Comparison of ENCODE assay signal across 8 mouse cellular contexts in the genomic region with DNA sequence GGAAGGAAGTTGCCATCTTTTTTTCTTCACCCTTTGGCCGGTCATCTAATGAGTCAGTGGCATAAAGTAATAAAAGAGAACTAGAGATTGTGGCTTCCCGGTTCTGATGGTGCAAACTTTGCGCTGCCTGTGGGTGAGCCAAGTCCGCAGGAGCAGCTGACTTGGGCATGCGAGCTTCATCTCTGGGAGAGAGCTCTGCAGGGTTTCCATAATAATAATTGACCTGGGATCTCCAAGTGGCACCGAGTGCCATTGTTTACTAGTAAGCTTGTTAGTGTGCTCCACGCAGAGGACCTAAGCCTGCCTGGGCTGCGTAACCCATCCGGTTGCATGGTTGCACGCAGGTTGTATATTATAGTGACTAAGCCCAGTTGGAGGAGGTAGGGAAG. TPM values are rescaled to one million over a fixed set of nuclear protein-coding genes. Genes with fewer than 3 reads are reported as not detected.
DNase-seq lines count a peak whose midpoint lies in the region; ATAC-seq and TF ChIP-seq lines count a peak whose summit lies in the region.

No protein-coding gene starts in this region.

- H3K9me3 ChIP-seq in CH12.LX (replicated peaks; ENCODE audit: low read length): no peaks in the 10 kb centered on the region
- no peaks in the 10 kb centered on the region for H3K9me3 ChIP-seq in forebrain, embryonic 16.5 days (ENCODE audit: control insufficient read depth, low read length)

- intact Hi-C loops in gastrocnemius, adult 2 months (cut with DNase I): no loop called here
- intact Hi-C loops in left cerebral cortex, postnatal 10 days (cut with DNase I): loop anchor here (5.0 kb wide), 1 partner anchor 85 kb away; no protein-coding TSS in a partner anchor

- TF ChIP-seq CTCF in gastrocnemius, adult 2 months (IDR thresholded peaks at IDR 0.05): no peak
- no peak for TF ChIP-seq CTCF in CH12.LX (conservative IDR thresholded peaks at IDR 0.05 in 1 of 2, IDR thresholded peaks at IDR 0.05 in 1 of 2; ENCODE audit: low read depth in 2 of 2, low read length in 2 of 2)

- ATAC-seq in forebrain, embryonic 16.5 days: peak; percentile 37
- ATAC-seq in megakaryocyte, adult 5-6 weeks (ENCODE audit: poor library complexity, severe bottlenecking): peak; percentile 69

- in situ Hi-C loops in CH12.LX (cut with MboI; ENCODE audit: low pct_ligation_motif_present, low pct_unique_long_range_greater_than_20kb, low sequenced_read_pairs): no loop called here

- H3K27me3 ChIP-seq in CH12.LX (replicated peaks): peaks cover 2% of the 10 kb centered on the region
- H3K27me3 ChIP-seq in forebrain, embryonic 16.5 days (replicated peaks; ENCODE audit: control insufficient read depth, insufficient read depth, low read length): no peaks in the 10 kb centered on the region

- H3K4me2 ChIP-seq in CH12.LX (ENCODE audit: insufficient read depth, low read depth, poor library complexity, severe bottlenecking): peak overlapping the region; percentile 91; the same call in 1 of the 2 replicates
- peak overlapping the region; percentile 80 for H3K4me2 ChIP-seq in forebrain, embryonic 16.5 days (ENCODE audit: low read length)

- dilution Hi-C loops in CH12.LX (cut with MboI; ENCODE audit: extremely low pct_ligation_motif_present, extremely low pct_unique_long_range_greater_than_20kb, low sequenced_read_pairs): no loop called here

- 15% methylated on average over 10 of the region's 10 CpGs for WGBS in forebrain, embryonic 16.5 days

- H3K9ac ChIP-seq in CH12.LX (ENCODE audit: insufficient read depth, low read depth): no peak overlapping the region
- peak overlapping the region; percentile 45 for H3K9ac ChIP-seq in forebrain, embryonic 16.5 days (replicated peaks; ENCODE audit: low read depth, low read length)

- peaks cover 6% of the 10 kb centered on the region; the same call in 1 of the 2 replicates for H3K79me2 ChIP-seq in CH12.LX (replicated peaks; ENCODE audit: control insufficient read depth, extremely low read depth, insufficient read depth, poor library complexity, severe bottlenecking)

- no peak for TF ChIP-seq EP300 in CH12.LX (IDR thresholded peaks at IDR 0.05; ENCODE audit: low read length)

- peak overlapping the region; percentile 99 for H3K4me3 ChIP-seq in gastrocnemius, adult 2 months
- peak overlapping the region; percentile 13 to 98 (median 42) for H3K4me3 ChIP-seq in CH12.LX (replicated peaks in 1 of 3; ENCODE audit: low read depth in 2 of 3, low read length in 2 of 3, poor library complexity in 1 of 3)
- peak overlapping the region; percentile 84 for H3K4me3 ChIP-seq in forebrain, embryonic 16.5 days (replicated peaks; ENCODE audit: low read length)

- peak overlapping the region; percentile 99 for H3K27ac ChIP-seq in gastrocnemius, adult 2 months
- no peak overlapping the region for H3K27ac ChIP-seq in CH12.LX (ENCODE audit: insufficient read depth, low read depth)
- H3K27ac ChIP-seq in forebrain, embryonic 16.5 days (ENCODE audit: low read length): no peak overlapping the region

- peak; percentile 24 for DNase-seq in gastrocnemius, adult 2 months
- DNase-seq in gastrocnemius, adult 18-20 months (ENCODE audit: low spot score): no peak
- no peak for DNase-seq in CH12.LX (ENCODE audit: extremely low read depth)
- DNase-seq in cerebellum, adult 11 months: no peak
- no peak for DNase-seq in kidney, adult 9 months
- no peak for DNase-seq in left cerebral cortex, postnatal 10 days (ENCODE audit: extremely low spot score in 1 of 2, low spot score in 2 of 2)

- H3K4me1 ChIP-seq in CH12.LX (ENCODE audit: control insufficient read depth in 1 of 2, insufficient read depth in 2 of 2): peaks cover 2 to 27% of the 10 kb centered on the region in 2 experiments; a peak in 2 of 4 replicates
- peaks cover 23% of the 10 kb centered on the region for H3K4me1 ChIP-seq in forebrain, embryonic 16.5 days (replicated peaks; ENCODE audit: control insufficient read depth, insufficient read depth, low read length)

- TF ChIP-seq RAD21 in CH12.LX (IDR thresholded peaks at IDR 0.05; ENCODE audit: low read depth, low read length): no peak

- TF ChIP-seq POLR2A in CH12.LX (IDR thresholded peaks at IDR 0.05; ENCODE audit: low read depth, low read length): no peak

- peaks cover 0 to 8% of the 10 kb centered on the region in 2 experiments for H3K36me3 ChIP-seq in CH12.LX (replicated peaks in 1 of 2; ENCODE audit: control insufficient read depth in 1 of 2, insufficient read depth in 1 of 2, low read length in 1 of 2)
- H3K36me3 ChIP-seq in forebrain, embryonic 16.5 days (ENCODE audit: control insufficient read depth, insufficient read depth): no peaks in the 10 kb centered on the region

TF ChIP-seq in CH12.LX, 34 proteins besides CTCF, POLR2A, EP300 and RAD21:
- TF ChIP-seq ELF1 (IDR thresholded peaks at IDR 0.05; ENCODE audit: low read depth, low read length): 0 out of 2 replicates have a peak, but pooled peaks have one; percentile 4
- TF ChIP-seq HCFC1 (IDR thresholded peaks at IDR 0.05; ENCODE audit: low read depth, low read length): no peak
- 0 out of 2 replicates have a peak, but pooled peaks have one; percentile 7 for TF ChIP-seq KAT2A (IDR thresholded peaks at IDR 0.05; ENCODE audit: insufficient replicate concordance, low read length)
- TF ChIP-seq ZNF384 (IDR thresholded peaks at IDR 0.05; ENCODE audit: low read depth, low read length): no peak
- no peak for TF ChIP-seq POLR2AphosphoS2 (IDR thresholded peaks at IDR 0.05; ENCODE audit: low read depth, low read length)
- TF ChIP-seq CHD2 (IDR thresholded peaks at IDR 0.05; ENCODE audit: low read length): no peak; the same call in 1 of the 2 replicates
- TF ChIP-seq IRF4 (IDR thresholded peaks at IDR 0.05; ENCODE audit: low read depth, low read length): 0 out of 2 replicates have a peak, but pooled peaks have one; percentile 1
TF ChIP-seq in CH12.LX: peak in this region for 3.

RNA-seq across cellular contexts. Expression of a gene that starts 0.5 kb away (rescaled TPM):
- 10 to 100 TPM; 23.1 to 26.7 TPM for total RNA-seq in gastrocnemius, adult 2 months (2021)
- total RNA-seq in gastrocnemius, adult 18-20 months (2021): 10 to 100 TPM; 24.8 to 25.6 TPM
- total RNA-seq in CH12.LX (2012; rRNA removed): 3.4 and 4.2 TPM in 2 replicates
- total RNA-seq in CH12.LX (2014; rRNA removed): 2.2 and 2.7 TPM in 2 replicates
- 7.5 and 8.6 TPM in 2 replicates for polyA plus RNA-seq in CH12.LX (2012; ENCODE audit: insufficient read length, low read depth)
- 28.4 and 35.2 TPM in 2 replicates for polyA plus RNA-seq in forebrain, embryonic 16.5 days (2015; fragmentation: Nextera tagmentation; extraction: Ambion mirVana)
- total RNA-seq in megakaryocyte, adult 5-6 weeks (2015): 16.1 and 18.6 TPM in 2 replicates
- total RNA-seq in megakaryocyte, adult 5-6 weeks (2017): 32.2 and 58.1 TPM in 2 replicates
- total RNA-seq in left cerebral cortex, postnatal 10 days (2021): 10 to 100 TPM; 39.0 to 44.1 TPM

RNA-seq across cellular contexts. Expression of a gene that starts 3.6 kb away (rescaled TPM):
- total RNA-seq in gastrocnemius, adult 2 months (2021): not detected
- total RNA-seq in gastrocnemius, adult 18-20 months (2021): not detected
- total RNA-seq in CH12.LX (2012; rRNA removed) (not detected in 2 replicates), CH12.LX (2014; rRNA removed) (not detected in 2 replicates)
- polyA plus RNA-seq in CH12.LX (2012; ENCODE audit: insufficient read length, low read depth): 0.05 and 0.07 TPM in 2 replicates
- polyA plus RNA-seq in forebrain, embryonic 16.5 days (2015; fragmentation: Nextera tagmentation; extraction: Ambion mirVana): 0.75 and 1.0 TPM in 2 replicates
- total RNA-seq in megakaryocyte, adult 5-6 weeks (2015): not detected in 2 replicates
- 0.07 TPM in 1 of 2 replicates, not detected in the other for total RNA-seq in megakaryocyte, adult 5-6 weeks (2017)
- under 1 TPM; 0.84 to 0.85 TPM for total RNA-seq in left cerebral cortex, postnatal 10 days (2021)

RNA-seq across cellular contexts. Expression of a gene that starts 51.6 kb away (rescaled TPM):
- not detected for total RNA-seq in gastrocnemius, adult 2 months (2021)
- not detected for total RNA-seq in gastrocnemius, adult 18-20 months (2021)
- total RNA-seq in CH12.LX (2012; rRNA removed) (not detected in 2 replicates), CH12.LX (2014; rRNA removed) (not detected in 2 replicates)
- not detected in 2 replicates for polyA plus RNA-seq in CH12.LX (2012; ENCODE audit: insufficient read length, low read depth)
- polyA plus RNA-seq in forebrain, embryonic 16.5 days (2015; fragmentation: Nextera tagmentation; extraction: Ambion mirVana): 0.34 and 0.35 TPM in 2 replicates
- not detected in 2 replicates for total RNA-seq in megakaryocyte, adult 5-6 weeks (2015)
- total RNA-seq in megakaryocyte, adult 5-6 weeks (2017): not detected in 2 replicates
- total RNA-seq in left cerebral cortex, postnatal 10 days (2021): under 1 TPM; 0.15 to 0.30 TPM

Comparison
In these comparisons a context has a peak if more than half of its experiments do, and no peak if none do; other contexts are left out.
1. H3K4me3 ChIP-seq: peak in every context shown above with its lines; median percentile 99 in gastrocnemius, adult 2 months; 84 in forebrain, embryonic 16.5 days; 42 in CH12.LX.